Mouse (Mus musculus) ES-Bruce4 (cell line): Measurements from ENCODE around the gene Rlim. TPM values are rescaled to one million over a fixed set of nuclear protein-coding genes. Genes with fewer than 3 reads are reported as not detected.
A peak's percentile ranks its signal among the peaks of the same experiment; 100 is the strongest.

Experiments
- H3K27ac ChIP-seq: 2 replicates; pipeline ENCODE4 v1.5.1; 2012; ENCODE audit warnings: low read length, inconsistent platforms; ENCODE audit not compliant: insufficient read depth
- H3K27me3 ChIP-seq: 2 replicates; pipeline ENCODE4 v1.6.1; 2012; ENCODE audit warnings: mild to moderate bottlenecking, low read length, inconsistent platforms; ENCODE audit not compliant: control insufficient read depth, poor library complexity, insufficient read depth, severe bottlenecking
- H3K36me3 ChIP-seq: 2 replicates; pipeline ENCODE4 v1.6.1; 2012; ENCODE audit warnings: inconsistent platforms, mild to moderate bottlenecking, low read length, moderate library complexity; ENCODE audit not compliant: control insufficient read depth, poor library complexity, insufficient read depth, severe bottlenecking
- H3K4me1 ChIP-seq: one replicate; pipeline ENCODE4 v1.8.1; 2011; ENCODE audit warnings: low read length; ENCODE audit not compliant: control insufficient read depth, insufficient read depth
- H3K4me3 ChIP-seq: 2 replicates; pipeline ENCODE4 v1.5.1; 2011; ENCODE audit warnings: low read depth, mild to moderate bottlenecking, low read length
- H3K9ac ChIP-seq: 2 replicates; pipeline ENCODE4 v1.6.1; 2012; ENCODE audit warnings: low read depth, mild to moderate bottlenecking, inconsistent platforms; ENCODE audit not compliant: poor library complexity, severe bottlenecking
- H3K9me3 ChIP-seq: replicated peaks from 2 replicates; pipeline ENCODE4 v1.6.1; 2012; ENCODE audit warnings: mild to moderate bottlenecking, low read length, inconsistent platforms; ENCODE audit not compliant: control insufficient read depth, poor library complexity, insufficient read depth, severe bottlenecking
- CTCF ChIP-seq: IDR thresholded peaks from one replicate; pipeline ENCODE4 v1.8.1; 2011; ENCODE audit warnings: low read depth, low read length
- EP300 ChIP-seq: IDR thresholded peaks from 2 replicates; pipeline ENCODE4 v1.6.1; 2011; ENCODE audit warnings: low read depth, low read length; ENCODE audit not compliant: insufficient read depth
- POLR2A ChIP-seq: IDR thresholded peaks from one replicate; pipeline ENCODE4 v1.8.1; 2011; ENCODE audit warnings: low read length; ENCODE audit not compliant: insufficient read depth
- polyA plus RNA-seq: library from polyadenylated mRNA; stranded (reverse); fragments of >200 nt; gene quantifications from 2 replicates; pipeline ENCODE4 v1.2.4, GENCODE M21; 2011; ENCODE audit warnings: low read depth; ENCODE audit not compliant: missing spikeins, insufficient read depth, insufficient read length

Rlim gene
- polyA plus RNA-seq = 203 and 217 TPM in 2 replicates

GRCm38 (mm10) chrX:103981169-103981689, at the start of gene Rlim:
Gene Rlim, minus strand, starts transcription at chrX:103981284.
- H3K4me1 ChIP-seq = no peaks in the 10 kb centered on the region
- TF ChIP-seq EP300 (0 out of 2 replicates have a peak, but pooled peaks have one; percentile 24), CTCF (no peak)
- peak within 1 kb of the TSS; percentile 95 for H3K9ac ChIP-seq
- peak within 1 kb of the TSS; percentile 91 for H3K4me3 ChIP-seq
- H3K27ac ChIP-seq = peak within 1 kb of the TSS; percentile 95
- H3K36me3 ChIP-seq = peaks cover 9% of the 10 kb centered on the region
- no peaks in the 10 kb centered on the region for H3K27me3 ChIP-seq
- no peaks in the 10 kb centered on the region for H3K9me3 ChIP-seq

- Histone ChIP-seq H3K4me1 (no peaks in the 10 kb centered on the region), H3K36me3 (no peaks in the 10 kb centered on the region), H3K9ac (no peak overlapping the region), H3K4me3 (no peak overlapping the region), H3K27me3 (no peaks in the 10 kb centered on the region), H3K27ac (no peak overlapping the region), H3K9me3 (no peaks in the 10 kb centered on the region)
- no peak for TF ChIP-seq CTCF
- no peak for TF ChIP-seq POLR2A
- no peak for TF ChIP-seq EP300
Observed at GRCm38 (mm10) chrX:104017196-104017595, 36.1 kb upstream of the Rlim start.

GRCm38 (mm10) chrX:104015048-104015447, 34.0 kb upstream of the Rlim start:
- no peaks in the 10 kb centered on the region for H3K27me3 ChIP-seq

GRCm38 (mm10) chrX:104013318-104013811, 32.3 kb upstream of the Rlim start:
- H3K27ac ChIP-seq = no peak overlapping the region

More at GRCm38 (mm10) chrX:104015048-104015447, 34.0 kb upstream of the Rlim start:
- no peaks in the 10 kb centered on the region for H3K4me1 ChIP-seq
- H3K36me3 ChIP-seq = no peaks in the 10 kb centered on the region
- no peak overlapping the region for H3K9ac ChIP-seq
- no peak overlapping the region for H3K27ac ChIP-seq
- no peak overlapping the region for H3K4me3 ChIP-seq
- no peak for TF ChIP-seq EP300
- TF ChIP-seq POLR2A = no peak
- TF ChIP-seq CTCF = no peak
- H3K9me3 ChIP-seq = no peaks in the 10 kb centered on the region

GRCm38 (mm10) chrX:103994741-103995140, 13.7 kb upstream of the Rlim start:
- H3K9ac ChIP-seq = no peak overlapping the region
- H3K4me1 ChIP-seq = no peaks in the 10 kb centered on the region
- no peaks in the 10 kb centered on the region for H3K9me3 ChIP-seq
- TF ChIP-seq POLR2A (no peak), CTCF (no peak), EP300 (no peak)
- no peak overlapping the region for H3K4me3 ChIP-seq
- no peak overlapping the region for H3K27ac ChIP-seq
- H3K36me3 ChIP-seq = no peaks in the 10 kb centered on the region
- no peaks in the 10 kb centered on the region for H3K27me3 ChIP-seq

More at GRCm38 (mm10) chrX:104013318-104013811, 32.3 kb upstream of the Rlim start:
- no peaks in the 10 kb centered on the region for H3K9me3 ChIP-seq
- H3K4me3 ChIP-seq = no peak overlapping the region
- no peaks in the 10 kb centered on the region for H3K36me3 ChIP-seq
- H3K9ac ChIP-seq = no peak overlapping the region
- no peaks in the 10 kb centered on the region for H3K4me1 ChIP-seq
- no peaks in the 10 kb centered on the region for H3K27me3 ChIP-seq
- TF ChIP-seq CTCF (no peak), EP300 (no peak), POLR2A (no peak)

- Histone ChIP-seq H3K9me3 (no peaks in the 10 kb centered on the region), H3K27ac (no peak overlapping the region), H3K27me3 (no peaks in the 10 kb centered on the region), H3K4me3 (no peak overlapping the region), H3K9ac (no peak overlapping the region), H3K36me3 (no peaks in the 10 kb centered on the region), H3K4me1 (no peaks in the 10 kb centered on the region)
- TF ChIP-seq POLR2A = no peak
- no peak for TF ChIP-seq EP300
- TF ChIP-seq CTCF = no peak
Observed at GRCm38 (mm10) chrX:103993864-103994263, 12.8 kb upstream of the Rlim start.
